25 mouse cellular contexts compared by ENCODE assay signal in the genomic region with DNA sequence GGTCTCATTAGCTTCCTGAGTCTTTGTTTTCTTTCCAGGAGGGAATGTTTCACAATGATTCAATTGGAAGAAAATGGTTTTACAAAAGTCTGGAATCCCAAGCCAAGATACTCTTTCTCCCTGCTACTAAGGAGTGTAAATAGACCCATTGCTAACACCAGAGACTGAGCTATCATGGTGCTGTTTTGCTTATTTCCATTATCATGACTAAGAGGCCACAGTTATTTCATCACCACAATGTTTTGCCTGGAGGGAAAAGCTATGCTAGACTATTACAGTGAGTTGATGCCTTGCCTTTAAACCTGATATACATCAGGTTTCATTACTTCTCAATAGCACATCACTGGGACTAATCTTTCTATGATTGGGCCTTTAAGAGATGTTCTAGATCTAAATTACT. TPM values are rescaled to one million over a fixed set of nuclear protein-coding genes. Genes with fewer than 3 reads are reported as not detected.
DNase-seq lines count a peak whose midpoint lies in the region; ATAC-seq and TF ChIP-seq lines count a peak whose summit lies in the region.
"Had no signal": no experiment of that assay in that cellular context is flagged by ENCODE, and none has a peak within 500 bp of the region (broad histone marks: within the 10 kb centered on the region; RNA-seq: fewer than 3 reads in every experiment).

No protein-coding gene starts in this region.

- no peak for ATAC-seq in midbrain, embryonic 11.5 days (ENCODE audit: low FRiP score)
- ATAC-seq in midbrain, postnatal 0 days (ENCODE audit: low FRiP score): no peak
- ATAC-seq: CD4-positive, CD25-positive, alpha-beta regulatory T cell, adult 4 months; forebrain, embryonic 14.5 days; forebrain, embryonic 16.5 days had no signal

- H3K27ac ChIP-seq in midbrain, embryonic 11.5 days (ENCODE audit: low read depth, low read length): no peak overlapping the region
- no peak overlapping the region for H3K27ac ChIP-seq in midbrain, postnatal 0 days (ENCODE audit: low read depth, low read length)
- H3K27ac ChIP-seq: embryonic facial prominence, embryonic 12.5 days; forebrain, embryonic 10.5 days; forebrain, embryonic 12.5 days had no signal

- no peaks in the 10 kb centered on the region for H3K9me3 ChIP-seq in midbrain, embryonic 11.5 days (ENCODE audit: control insufficient read depth, low read length)
- H3K9me3 ChIP-seq in midbrain, postnatal 0 days (ENCODE audit: low read length): no peaks in the 10 kb centered on the region
- H3K9me3 ChIP-seq: embryonic facial prominence, embryonic 12.5 days; forebrain, embryonic 10.5 days; forebrain, embryonic 12.5 days; G1E had no signal

- intact Hi-C loops in heart, postnatal 25 days (cut with DNase I): no loop called here

- TF ChIP-seq CTCF in midbrain, postnatal 0 days (IDR thresholded peaks at IDR 0.05): no peak

- no peaks in the 10 kb centered on the region for H3K36me3 ChIP-seq in midbrain, embryonic 11.5 days (ENCODE audit: control insufficient read depth, insufficient read depth, low read length)
- H3K36me3 ChIP-seq in midbrain, postnatal 0 days (ENCODE audit: insufficient read depth, low read length): no peaks in the 10 kb centered on the region
- H3K36me3 ChIP-seq: embryonic facial prominence, embryonic 12.5 days; forebrain, embryonic 10.5 days; forebrain, embryonic 12.5 days had no signal

- no peaks in the 10 kb centered on the region for H3K27me3 ChIP-seq in midbrain, embryonic 11.5 days (ENCODE audit: control insufficient read depth, insufficient read depth, low read length)
- no peaks in the 10 kb centered on the region for H3K27me3 ChIP-seq in midbrain, postnatal 0 days (ENCODE audit: insufficient read depth, low read length)
- H3K27me3 ChIP-seq: CH12.LX; embryonic facial prominence, embryonic 12.5 days; forebrain, embryonic 12.5 days had no signal

- H3K4me3 ChIP-seq in midbrain, embryonic 11.5 days (ENCODE audit: low read depth, low read length): no peak overlapping the region
- H3K4me3 ChIP-seq in midbrain, postnatal 0 days (ENCODE audit: low read depth, low read length): no peak overlapping the region
- H3K4me3 ChIP-seq: embryonic facial prominence, embryonic 12.5 days; erythroblast, embryonic 14.5 days; forebrain, embryonic 10.5 days; forebrain, embryonic 12.5 days had no signal

- no peak overlapping the region for H3K9ac ChIP-seq in midbrain, embryonic 11.5 days (ENCODE audit: low read length)
- no peak overlapping the region for H3K9ac ChIP-seq in midbrain, postnatal 0 days (replicated peaks; ENCODE audit: low read length, poor library complexity, severe bottlenecking)
- H3K9ac ChIP-seq: embryonic facial prominence, embryonic 12.5 days; forebrain, embryonic 12.5 days had no signal

- DNase-seq in midbrain, embryonic 11.5 days (ENCODE audit: low spot score, missing footprints): peak; percentile 45
- DNase-seq in midbrain, postnatal 0 days (ENCODE audit: low spot score): no peak
- DNase-seq in NIH3T3 (ENCODE audit: low read depth): peak; percentile 60
- DNase-seq in heart, postnatal 25 days (ENCODE audit: low spot score): no peak
- no peak for DNase-seq in natural killer cell, adult 2 months (ENCODE audit: low spot score in 2 of 2)
- DNase-seq: adrenal gland, adult 2 months; adrenal gland, postnatal 10 days; adrenal gland, postnatal 25 days; B cell, adult 2 months; cerebellum, adult 11 months; cerebellum, adult 18-20 months; cerebellum, adult 8-10 months; cerebellum, adult 9-11 months; cerebellum, postnatal 14 days; cerebellum, postnatal 36 days; embryo, embryonic 11 days had no signal

- H3K4me1 ChIP-seq in midbrain, embryonic 11.5 days (ENCODE audit: control insufficient read depth, insufficient read depth, low read length): no peaks in the 10 kb centered on the region
- no peaks in the 10 kb centered on the region for H3K4me1 ChIP-seq in midbrain, postnatal 0 days (ENCODE audit: insufficient read depth, low read length)
- H3K4me1 ChIP-seq: forebrain, embryonic 12.5 days had no signal

- H3K4me2 ChIP-seq in midbrain, embryonic 11.5 days: no peak overlapping the region
- no peak overlapping the region for H3K4me2 ChIP-seq in midbrain, postnatal 0 days (ENCODE audit: low read depth, low read length, poor library complexity, severe bottlenecking)
- H3K4me2 ChIP-seq: embryonic facial prominence, embryonic 12.5 days; forebrain, embryonic 12.5 days had no signal

RNA-seq across cellular contexts. Expression of gene Fam198b, which starts 34.4 kb away (rescaled TPM):
- polyA plus RNA-seq in midbrain, embryonic 11.5 days (2014; fragmentation: Nextera tagmentation; extraction: Ambion mirVana): 0.73 and 0.77 TPM in 2 replicates
- 0.94 and 1.3 TPM in 2 replicates for total RNA-seq in midbrain, postnatal 0 days (2014; rRNA removed)
- polyA plus RNA-seq in midbrain, postnatal 0 days (2015; fragmentation: Nextera tagmentation; extraction: Ambion mirVana): 0.65 and 1.3 TPM in 2 replicates
- 10 to 100 TPM; 23.8 to 27.7 TPM for total RNA-seq in heart, postnatal 25 days (2021)
- polyA plus RNA-seq: CD4-positive, CD25-positive, alpha-beta regulatory T cell, adult 4 months had no signal

Comparison
In these comparisons a context has a peak if more than half of its experiments do, and no peak if none do; other contexts are left out.
1. DNase-seq: peak in midbrain, embryonic 11.5 days (single experiment) and NIH3T3 (single experiment); none in midbrain, postnatal 0 days (single experiment), heart, postnatal 25 days (single experiment) and natural killer cell, adult 2 months (0 of 2).
2. RNA of gene Fam198b, which starts 34.4 kb away (total RNA-seq): 23.8 to 27.7 TPM in heart, postnatal 25 days; 0.94 to 1.3 TPM in midbrain, postnatal 0 days; every median in the first group is over 10 times any median in the second.